ENCODE assay signal across 14 mouse cellular contexts in the genomic region with DNA sequence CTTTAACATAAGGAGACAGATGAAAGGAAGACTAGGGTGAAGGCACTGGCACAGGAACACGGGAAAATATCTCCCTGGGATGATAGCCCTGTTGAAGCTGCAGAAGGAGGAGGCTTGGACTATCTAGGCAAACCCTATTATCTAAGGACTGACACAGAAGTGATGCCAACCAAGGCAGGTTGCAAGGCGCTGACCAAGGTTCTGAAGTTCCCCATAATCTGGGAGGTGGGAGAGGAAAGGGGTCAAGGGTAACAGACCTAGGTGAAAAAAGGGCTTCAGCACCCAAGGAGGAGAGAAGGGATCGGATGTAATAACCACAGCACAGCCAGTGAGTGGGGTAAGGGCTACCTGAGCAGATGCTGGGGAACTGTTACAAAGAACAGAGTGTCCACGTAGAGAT.
DNase-seq lines count a peak whose midpoint lies in the region; ATAC-seq and TF ChIP-seq lines count a peak whose summit lies in the region.
"Had no signal": no experiment of that assay in that cellular context is flagged by ENCODE, and none has a peak within 500 bp of the region (broad histone marks: within the 10 kb centered on the region; RNA-seq: fewer than 3 reads in every experiment).

No protein-coding gene starts in this region.

- no peak overlapping the region for H3K4me2 ChIP-seq in lung, embryonic 14.5 days
- H3K4me2 ChIP-seq: heart, embryonic 12.5 days; hindbrain, embryonic 14.5 days; liver, embryonic 15.5 days; midbrain, embryonic 15.5 days had no signal

- H3K9me3 ChIP-seq in lung, embryonic 14.5 days (ENCODE audit: low read depth, low read length) = no peaks in the 10 kb centered on the region
- H3K9me3 ChIP-seq: heart, embryonic 12.5 days; liver, embryonic 15.5 days; midbrain, embryonic 15.5 days had no signal

- no peaks in the 10 kb centered on the region for H3K27me3 ChIP-seq in lung, embryonic 14.5 days (ENCODE audit: insufficient read depth, low read length)
- H3K27me3 ChIP-seq: heart, embryonic 12.5 days; liver, embryonic 15.5 days; midbrain, embryonic 15.5 days had no signal

- no peak for ATAC-seq in lung, embryonic 14.5 days (ENCODE audit: insufficient read depth)
- ATAC-seq: midbrain, embryonic 15.5 days had no signal

- H3K4me3 ChIP-seq in lung, embryonic 14.5 days (ENCODE audit: low read depth, low read length) = no peak overlapping the region
- H3K4me3 ChIP-seq: heart, embryonic 12.5 days; liver, embryonic 15.5 days; midbrain, embryonic 15.5 days had no signal

- TF ChIP-seq CTCF in lung, embryonic 14.5 days (IDR thresholded peaks at IDR 0.05; ENCODE audit: low read depth) = no peak

- no peaks in the 10 kb centered on the region for H3K36me3 ChIP-seq in lung, embryonic 14.5 days (ENCODE audit: insufficient read depth)
- H3K36me3 ChIP-seq: heart, embryonic 12.5 days; liver, embryonic 15.5 days had no signal

- H3K4me1 ChIP-seq in lung, embryonic 14.5 days (ENCODE audit: insufficient read depth) = no peaks in the 10 kb centered on the region
- H3K4me1 ChIP-seq: heart, embryonic 12.5 days; liver, embryonic 15.5 days had no signal

- WGBS in lung, embryonic 14.5 days = 39% methylated on average over 4 of the region's 4 CpGs

- H3K9ac ChIP-seq in lung, embryonic 14.5 days = no peak overlapping the region
- H3K9ac ChIP-seq: heart, embryonic 12.5 days; hindbrain, embryonic 14.5 days; liver, embryonic 15.5 days; midbrain, embryonic 15.5 days had no signal

- no peak overlapping the region for H3K27ac ChIP-seq in lung, embryonic 14.5 days (ENCODE audit: low read depth)
- H3K27ac ChIP-seq: hindbrain, embryonic 14.5 days; liver, embryonic 15.5 days; midbrain, embryonic 15.5 days had no signal

- peak; percentile 56 for DNase-seq in lung, embryonic 14.5 days
- no peak for DNase-seq in lung, postnatal 14 days
- peak; percentile 13 for DNase-seq in c-Kit-positive CD71-negative TER-119-negative erythroid progenitor cells, embryonic 14.5 days (ENCODE audit: low read depth)
- peak; percentile 20 for DNase-seq in hindlimb bud, embryonic 11.5 days (ENCODE audit: extremely low spot score, low read depth, low spot score)
- peak; percentile 8 for DNase-seq in yolk sac, embryonic 10.5 days (ENCODE audit: low spot score)
- no peak for DNase-seq in ovary, postnatal 10 days (ENCODE audit: low spot score)
- DNase-seq in spleen, postnatal 14 days (ENCODE audit: low spot score in 2 of 2) = no peak
- DNase-seq: cerebellum, postnatal 25 days; gastrocnemius, postnatal 14 days; lung, postnatal 36 days had no signal

Comparison
In these comparisons a context has a peak if more than half of its experiments do, and no peak if none do; other contexts are left out.
1. DNase-seq: peak in lung, embryonic 14.5 days (single experiment), c-Kit-positive CD71-negative TER-119-negative erythroid progenitor cells, embryonic 14.5 days (single experiment), hindlimb bud, embryonic 11.5 days (single experiment) and yolk sac, embryonic 10.5 days (single experiment); none in lung, postnatal 14 days (single experiment), ovary, postnatal 10 days (single experiment) and spleen, postnatal 14 days (0 of 2).